Mouse (Mus musculus) MEL (cell line): Measurements from ENCODE around the gene Vsx2. TPM values are rescaled to one million over a fixed set of nuclear protein-coding genes. Genes with fewer than 3 reads are reported as not detected.

Source experiments
- DNase-seq: peaks from one replicate; pipeline ENCODE4 v3.0.0; 2011; ENCODE audit warnings: low read depth, low spot score
- H3K27ac ChIP-seq: 2 replicates; pipeline ENCODE4 v1.5.1; 2012; ENCODE audit warnings: low read depth, mild to moderate bottlenecking, control low read depth, low read length, moderate library complexity; ENCODE audit not compliant: control insufficient read depth
- H3K27me3 ChIP-seq, 2 experiments: fragments of 150-350 bp in 1 of 2; sonication (generic) in 1 of 2; 2 replicates each; pipeline ENCODE4 v1.6.1; 2012; ENCODE audit warnings: low read length in 2 of 2, mild to moderate bottlenecking in 2 of 2, improper control_type of control experiment in 1 of 2, moderate library complexity in 1 of 2; ENCODE audit not compliant: insufficient read depth in 2 of 2, control insufficient read depth in 1 of 2
- H3K36me3 ChIP-seq, 2 experiments: 2 replicates each; pipeline ENCODE4 v1.6.1; 2012 to 2014; ENCODE audit warnings: low read length in 2 of 2, improper control_type of control experiment in 1 of 2, inconsistent platforms in 1 of 2, mild to moderate bottlenecking in 1 of 2; ENCODE audit not compliant: insufficient read depth in 2 of 2, control insufficient read depth in 1 of 2
- H3K4me1 ChIP-seq, 2 experiments: fragments of 150-350 bp in 1 of 2; sonication (generic) in 1 of 2; 2 replicates each; pipeline ENCODE4 v1.6.1; 2012; ENCODE audit warnings: low read length in 2 of 2, improper control_type of control experiment in 1 of 2, mild to moderate bottlenecking in 1 of 2; ENCODE audit not compliant: insufficient read depth in 2 of 2, control insufficient read depth in 1 of 2
- H3K4me3 ChIP-seq, 2 experiments: fragments of 150-350 bp in 1 of 2; sonication (generic) in 1 of 2; 2 replicates each; pipeline ENCODE4 v1.5.1; 2012; ENCODE audit warnings: low read depth in 2 of 2, low read length in 2 of 2, mild to moderate bottlenecking in 2 of 2, moderate library complexity in 2 of 2, control low read depth in 1 of 2, improper control_type of control experiment in 1 of 2; ENCODE audit not compliant: control insufficient read depth in 1 of 2, insufficient read depth in 1 of 2
- H3K79me2 ChIP-seq: 2 replicates; pipeline ENCODE4 v1.6.1; 2012; ENCODE audit warnings: mild to moderate bottlenecking, low read length, moderate library complexity; ENCODE audit not compliant: control insufficient read depth, poor library complexity, insufficient read depth
- H3K9ac ChIP-seq: 2 replicates; pipeline ENCODE4 v1.6.1; 2012; ENCODE audit warnings: low read depth, mild to moderate bottlenecking, control low read depth, low read length, moderate library complexity; ENCODE audit not compliant: control insufficient read depth, poor library complexity, severe bottlenecking
- H3K9me3 ChIP-seq: fragments of 150-350 bp; sonication (generic); replicated peaks from 2 replicates; pipeline ENCODE4 v1.6.1; 2012; ENCODE audit warnings: mild to moderate bottlenecking, low read length, improper control_type of control experiment, moderate library complexity; ENCODE audit not compliant: insufficient read depth
- BHLHE40 ChIP-seq: IDR thresholded peaks from 2 replicates; pipeline ENCODE4 v1.6.1; 2012; ENCODE audit warnings: low read depth, mild to moderate bottlenecking, inconsistent platforms, low read length, improper control_type of control experiment, borderline replicate concordance
- CHD1 ChIP-seq: IDR thresholded peaks from 2 replicates; pipeline ENCODE4 v1.6.1; 2012; ENCODE audit warnings: low read depth, mild to moderate bottlenecking, inconsistent platforms, low read length, improper control_type of control experiment
- CHD2 ChIP-seq: IDR thresholded peaks from 2 replicates; pipeline ENCODE4 v1.6.1; 2011; ENCODE audit warnings: low read length, improper control_type of control experiment
- ETS1 ChIP-seq: IDR thresholded peaks from 2 replicates; pipeline ENCODE4 v1.6.1; 2012; ENCODE audit warnings: low read depth, mild to moderate bottlenecking, inconsistent platforms, low read length, improper control_type of control experiment, moderate library complexity
- GATA1 ChIP-seq: IDR thresholded peaks from 2 replicates; pipeline ENCODE4 v1.6.1; 2011; ENCODE audit warnings: low read depth, low read length, improper control_type of control experiment
- JUND ChIP-seq: IDR thresholded peaks from 2 replicates; pipeline ENCODE4 v1.6.1; 2011; ENCODE audit warnings: low read depth, mild to moderate bottlenecking, improper control_type of control experiment, low read length
- KAT2A ChIP-seq: conservative IDR thresholded peaks from 2 replicates; pipeline ENCODE4 v1.6.1; 2012; ENCODE audit warnings: low read depth, low read length, improper control_type of control experiment, inconsistent platforms
- MAX ChIP-seq: IDR thresholded peaks from 2 replicates; pipeline ENCODE4 v1.6.1; 2011; ENCODE audit warnings: low read length, improper control_type of control experiment
- MAZ ChIP-seq: IDR thresholded peaks from 2 replicates; pipeline ENCODE4 v1.6.1; 2012; ENCODE audit warnings: low read depth, mild to moderate bottlenecking, inconsistent platforms, low read length, improper control_type of control experiment
- MEF2A ChIP-seq: IDR thresholded peaks from 2 replicates; pipeline ENCODE4 v1.6.1; 2014; ENCODE audit warnings: low read depth, mild to moderate bottlenecking, inconsistent platforms, low read length, improper control_type of control experiment; ENCODE audit not compliant: poor library complexity, insufficient replicate concordance, severe bottlenecking; ENCODE audit errors: extremely low read depth
- MXI1 ChIP-seq: IDR thresholded peaks from 2 replicates; pipeline ENCODE4 v1.6.1; 2011; ENCODE audit warnings: mild to moderate bottlenecking, low read depth, low read length, improper control_type of control experiment
- MYB ChIP-seq: IDR thresholded peaks from 2 replicates; pipeline ENCODE4 v1.6.1; 2011; ENCODE audit warnings: mild to moderate bottlenecking, low read depth, low read length, improper control_type of control experiment
- POLR2AphosphoS5 ChIP-seq: IDR thresholded peaks from 2 replicates; pipeline ENCODE4 v1.6.1; 2012; ENCODE audit warnings: low read depth, borderline replicate concordance, mild to moderate bottlenecking, inconsistent platforms, low read length, moderate library complexity, mixed read lengths
- RCOR1 ChIP-seq: IDR thresholded peaks from 2 replicates; pipeline ENCODE4 v1.6.1; 2012; ENCODE audit warnings: low read depth, mild to moderate bottlenecking, inconsistent platforms, low read length, improper control_type of control experiment
- TBP ChIP-seq: IDR thresholded peaks from 2 replicates; pipeline ENCODE4 v1.8.0; 2011; ENCODE audit warnings: low read depth, low read length, improper control_type of control experiment
- UBTF ChIP-seq: IDR thresholded peaks from 2 replicates; pipeline ENCODE4 v1.6.1; 2012; ENCODE audit warnings: low read depth, mild to moderate bottlenecking, inconsistent platforms, low read length, improper control_type of control experiment, moderate library complexity, borderline replicate concordance; ENCODE audit not compliant: insufficient read depth
- USF1 ChIP-seq: IDR thresholded peaks from 2 replicates; pipeline ENCODE4 v1.6.1; 2014; ENCODE audit warnings: low read depth, mild to moderate bottlenecking, inconsistent platforms, low read length, improper control_type of control experiment, moderate library complexity
- ZNF384 ChIP-seq: IDR thresholded peaks from 2 replicates; pipeline ENCODE4 v1.6.1; 2012; ENCODE audit warnings: low read depth, mild to moderate bottlenecking, inconsistent platforms, low read length, improper control_type of control experiment
- polyA plus RNA-seq, 2 experiments: library from polyadenylated mRNA; stranded (reverse) in 1 of 2; unstranded in 1 of 2; fragments of >175 nt in 1 of 2; fragments of >200 nt in 1 of 2; gene quantifications; 2 replicates each; pipeline versions ENCODE4 v1.2.1 to v1.2.4; 2012; ENCODE audit warnings: low replicate concordance in 2 of 2, low read depth in 1 of 2; ENCODE audit not compliant: insufficient read length in 2 of 2, insufficient read depth in 1 of 2, missing spikeins in 1 of 2
- total RNA-seq: library from RNA; depleted of rRNA; stranded (reverse); fragments of 300-350 nt; gene quantifications from 2 replicates; pipeline ENCODE4 v1.2.3, GENCODE M21; 2012

Gene Vsx2
- total and polyA plus RNA-seq, 3 experiments: not detected

DNA sequence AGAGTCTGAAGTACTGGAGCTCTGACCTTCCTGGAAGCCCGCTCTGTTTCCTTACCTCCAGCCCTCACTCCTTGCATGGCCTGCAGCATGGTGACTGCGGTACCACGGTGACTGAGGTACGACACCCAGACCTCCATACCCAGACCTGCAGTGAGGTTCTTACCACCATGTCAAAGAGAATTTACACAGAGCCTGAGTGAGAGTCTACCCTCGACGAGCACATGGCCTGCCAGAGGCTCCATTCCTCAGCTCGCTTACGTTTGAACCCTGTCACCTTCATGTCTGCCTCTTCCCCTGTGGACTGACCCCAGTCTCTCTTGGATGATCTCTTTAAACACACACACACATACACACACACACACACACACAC is 36.7 kb upstream of the Vsx2 start:
- no peak overlapping the region for H3K27ac ChIP-seq
- no peaks in the 10 kb centered on the region for H3K9me3 ChIP-seq
- peaks cover 2 to 6% of the 10 kb centered on the region in 2 experiments; a peak in 2 of 4 replicates for H3K4me1 ChIP-seq
- H3K4me3 ChIP-seq: no peak overlapping the region
- peaks cover 0 to 3% of the 10 kb centered on the region in 2 experiments; a peak in 3 of 4 replicates for H3K36me3 ChIP-seq
- no peak for DNase-seq
- TF ChIP-seq CHD2 (no peak), TBP (no peak), UBTF (no peak), JUND (no peak), KAT2A (no peak), POLR2AphosphoS5 (no peak), MEF2A (no peak)
- H3K9ac ChIP-seq: no peak overlapping the region
- no peaks in the 10 kb centered on the region for H3K27me3 ChIP-seq
- no peaks in the 10 kb centered on the region for H3K79me2 ChIP-seq

- Histone ChIP-seq H3K36me3 (peaks cover 0 to 3% of the 10 kb centered on the region in 2 experiments; a peak in 3 of 4 replicates), H3K4me1 (peaks cover 2 to 6% of the 10 kb centered on the region in 2 experiments; a peak in 2 of 4 replicates), H3K79me2 (no peaks in the 10 kb centered on the region), H3K27ac (no peak overlapping the region), H3K4me3 (no peak overlapping the region), H3K27me3 (no peaks in the 10 kb centered on the region), H3K9ac (no peak overlapping the region), H3K9me3 (no peaks in the 10 kb centered on the region)
- no peak for DNase-seq
- no peak for TF ChIP-seq ETS1
- no peak for TF ChIP-seq CHD1
- TF ChIP-seq KAT2A: no peak
- TF ChIP-seq MEF2A: no peak
- no peak for TF ChIP-seq MAX
- no peak for TF ChIP-seq ZNF384
- TF ChIP-seq JUND: no peak
- no peak for TF ChIP-seq MXI1
- TF ChIP-seq MYB: no peak
- no peak for TF ChIP-seq RCOR1
- no peak for TF ChIP-seq USF1
- no peak for TF ChIP-seq MAZ
- TF ChIP-seq BHLHE40: no peak
- TF ChIP-seq GATA1: no peak
These were observed 35.7 kb upstream of the Vsx2 start for GRCm38 (mm10) chr12:84533706-84534486.
